Mouse (Mus musculus): ENCODE data around the gene Kbtbd13.

DNA sequence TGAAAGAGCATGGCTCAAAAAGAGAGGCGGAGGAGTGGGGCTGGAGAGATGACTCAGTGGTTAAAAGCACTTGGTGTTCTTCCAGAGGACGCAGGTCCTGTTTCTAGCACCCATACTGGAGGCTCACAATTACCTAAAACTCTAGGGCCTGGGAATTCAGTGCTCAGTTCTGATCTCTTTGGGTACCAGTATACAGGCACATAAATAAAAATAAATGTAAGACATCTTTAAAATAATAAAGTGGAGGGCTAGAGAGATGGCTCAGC, 13.7 kb upstream of the Kbtbd13 start:
- TF ChIP-seq EP300 (IDR thresholded peaks at IDR 0.05; ENCODE audit: insufficient read depth, low read depth, low read length) (no peak), POLR2A (IDR thresholded peaks at IDR 0.05; ENCODE audit: insufficient read depth, low read length) (no peak), CTCF (IDR thresholded peaks at IDR 0.05; ENCODE audit: low read depth, low read length) (no peak)

All from ES-Bruce4 (cell line).